Mouse (Mus musculus) retina, postnatal 1 day (tissue): Measurements from ENCODE around the gene Prtg.

Source experiments
- DNase-seq: peaks from one replicate; pipeline ENCODE4 v3.0.0-alpha.2; 2012

Gene Prtg

GRCm38 (mm10) chr9:72923068-72923467 is 116.4 kb downstream of the Prtg start:
- DNase-seq: peak; percentile 52

GRCm38 (mm10) chr9:72925021-72925934 is 118.6 kb downstream of the Prtg start, which contains the start of gene Pygo1:
TSS of gene Pygo1 (plus strand) at chr9:72925645.
- peak; percentile 76 for DNase-seq

- no peak for DNase-seq
Measured at GRCm38 (mm10) chr9:72925935-72926258, 119.2 kb downstream of the Prtg start.

- DNase-seq: no peak
Measured at GRCm38 (mm10) chr9:72931166-72931790, 124.6 kb downstream of the Prtg start.

GRCm38 (mm10) chr9:72935309-72935708 is 128.6 kb downstream of the Prtg start:
- DNase-seq: no peak

GRCm38 (mm10) chr9:72936301-72936700 is 129.6 kb downstream of the Prtg start:
- DNase-seq: no peak

- no peak for DNase-seq
Measured at GRCm38 (mm10) chr9:72943424-72943823, 136.8 kb downstream of the Prtg start.

- DNase-seq: no peak
Measured at GRCm38 (mm10) chr9:72944286-72944685, 137.6 kb downstream of the Prtg start.

GRCm38 (mm10) chr9:72947010-72947409 is 140.3 kb downstream of the Prtg start:
- no peak for DNase-seq

GRCm38 (mm10) chr9:72949572-72949971 is 142.9 kb downstream of the Prtg start:
- DNase-seq: no peak

- DNase-seq: peak; percentile 41
Measured at GRCm38 (mm10) chr9:72954746-72955145, 148.1 kb downstream of the Prtg start.

- DNase-seq: peak; percentile 68
Measured at GRCm38 (mm10) chr9:72955546-72955945, 148.9 kb downstream of the Prtg start.

- peak; percentile 95 for DNase-seq
Measured at GRCm38 (mm10) chr9:72958521-72959450, 152.1 kb downstream of the Prtg start, which contains the start of the genes Dyx1c1 and Gm44503. TSS of gene Dyx1c1 (plus strand) at chr9:72958785. TSS of gene Gm44503 (plus strand) at chr9:72958852.

GRCm38 (mm10) chr9:72961346-72961745 is 154.7 kb downstream of the Prtg start:
- DNase-seq: no peak

GRCm38 (mm10) chr9:72961959-72962358 is 155.3 kb downstream of the Prtg start:
- no peak for DNase-seq
